Mouse (Mus musculus): ENCODE results near the gene Rbm41.

DNA sequence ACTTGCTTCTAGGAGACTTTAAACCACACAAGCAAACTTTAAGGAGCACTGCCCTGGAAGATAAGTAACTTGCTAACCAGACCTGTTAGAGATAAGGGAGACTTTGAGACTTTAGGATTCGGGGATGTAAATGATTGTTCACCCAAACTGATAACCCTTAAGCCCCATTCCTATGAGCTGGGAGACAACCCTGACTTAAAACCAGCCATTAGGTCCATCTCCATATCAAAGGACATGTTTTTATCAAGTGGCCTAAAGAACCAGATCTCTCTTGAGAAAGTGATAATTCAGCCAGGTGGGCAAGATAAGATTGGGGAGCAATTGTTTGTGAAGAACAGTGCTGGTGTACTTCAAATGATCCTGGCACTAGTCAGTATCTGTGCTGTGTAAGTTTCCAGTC is 107.0 kb downstream of the Rbm41 start:
- no peak for TF ChIP-seq POLR2A (IDR thresholded peaks at IDR 0.05; ENCODE audit: extremely low read depth, insufficient read depth, low read length)
- TF ChIP-seq CTCF (IDR thresholded peaks at IDR 0.05; ENCODE audit: low read depth, low read length): no peak

Data from liver, adult 2 months (tissue).